Mouse (Mus musculus) lung, embryonic 15.5 days (tissue): Measurements from ENCODE around the gene Alppl2. TPM values are rescaled to one million over a fixed set of nuclear protein-coding genes. Genes with fewer than 3 reads are reported as not detected.
A peak's percentile ranks its signal among the peaks of the same experiment; 100 is the strongest.

Source experiments
- ATAC-seq: fragments of 200-750 bp; cut with Nextera tagmentation; 2 replicates; pipeline ENCODE4 v1.8.0; 2017; ENCODE audit warnings: moderate number of reproducible peaks, borderline replicate concordance; ENCODE audit not compliant: low FRiP score, low TSS enrichment; ENCODE audit errors: extremely low read depth
- H3K27ac ChIP-seq: fragments of 300-500 bp; sonication (generic); 2 replicates; pipeline ENCODE4 v1.5.1; 2015; ENCODE audit warnings: moderate library complexity, mild to moderate bottlenecking, inconsistent platforms
- H3K27me3 ChIP-seq: fragments of 300-500 bp; sonication (generic); 2 replicates; pipeline ENCODE4 v1.6.1; 2015; ENCODE audit warnings: inconsistent platforms
- H3K36me3 ChIP-seq: fragments of 300-500 bp; sonication (generic); 2 replicates; pipeline ENCODE4 v1.6.1; 2015; ENCODE audit warnings: inconsistent platforms
- H3K4me1 ChIP-seq: fragments of 300-500 bp; sonication (generic); 2 replicates; pipeline ENCODE4 v1.6.1; 2015; ENCODE audit warnings: inconsistent platforms
- H3K4me2 ChIP-seq: fragments of 300-500 bp; sonication (generic); 2 replicates; pipeline ENCODE4 v1.6.1; 2015; ENCODE audit warnings: inconsistent platforms, mild to moderate bottlenecking, moderate library complexity
- H3K4me3 ChIP-seq: fragments of 300-500 bp; sonication (generic); 2 replicates; pipeline ENCODE4 v1.5.1; 2015; ENCODE audit warnings: mild to moderate bottlenecking, inconsistent platforms
- H3K9ac ChIP-seq: fragments of 300-500 bp; sonication (generic); 2 replicates; pipeline ENCODE4 v1.6.1; 2015; ENCODE audit warnings: inconsistent platforms
- H3K9me3 ChIP-seq: fragments of 300-500 bp; sonication (generic); 2 replicates; pipeline ENCODE4 v1.6.1; 2016; ENCODE audit warnings: inconsistent platforms
- WGBS: fragments of 180-500 bp; shearing (Covaris S2); methylation state at CpG from one replicate; pipeline ENCODE4 v1.1.7; 2015; 5-methylcytosine and 5-hydroxymethylcytosine counted together
- polyA plus RNA-seq: library from polyadenylated mRNA; unstranded; fragments of >200 nt; fragmentation: Nextera tagmentation; extraction: Ambion mirVana; gene quantifications from 2 replicates; pipeline ENCODE4 v1.2.1, GENCODE M21; 2015

Gene Alppl2
- polyA plus RNA-seq = not detected in 2 replicates

DNA sequence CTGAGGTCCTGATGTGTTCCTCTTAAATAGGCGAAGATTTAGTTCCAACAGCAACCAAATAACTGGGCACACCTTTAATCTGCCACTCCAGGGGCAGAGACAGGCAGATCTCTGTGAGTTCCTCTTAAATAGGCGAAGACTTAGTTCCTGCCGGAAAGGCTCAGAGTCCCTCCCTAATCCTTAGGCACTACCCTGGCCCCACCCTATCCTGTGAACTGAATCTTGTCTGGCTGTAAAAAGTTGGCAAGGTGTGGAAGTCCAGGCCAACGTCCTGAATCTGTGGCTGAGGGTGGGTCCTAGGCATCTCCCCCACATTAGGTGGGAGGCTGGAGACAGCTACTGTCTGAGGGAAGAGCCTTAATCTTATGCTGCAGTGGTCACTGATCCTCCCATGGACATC lies at the start of gene Alppl2:
TSS of gene Alppl2 (minus strand) at position 101 of the 400 bp plus-strand sequence.
- no peak within 1 kb of the TSS for H3K27ac ChIP-seq
- no peak within 1 kb of the TSS for H3K4me2 ChIP-seq
- H3K27me3 ChIP-seq = no peaks in the 10 kb centered on the region
- no peak for ATAC-seq
- no peaks in the 10 kb centered on the region for H3K4me1 ChIP-seq
- no peaks in the 10 kb centered on the region for H3K9me3 ChIP-seq
- H3K4me3 ChIP-seq = no peak within 1 kb of the TSS
- no peaks in the 10 kb centered on the region for H3K36me3 ChIP-seq
- WGBS = 67% methylated on average over 4 of the region's 4 CpGs
- no peak within 1 kb of the TSS for H3K9ac ChIP-seq

DNA sequence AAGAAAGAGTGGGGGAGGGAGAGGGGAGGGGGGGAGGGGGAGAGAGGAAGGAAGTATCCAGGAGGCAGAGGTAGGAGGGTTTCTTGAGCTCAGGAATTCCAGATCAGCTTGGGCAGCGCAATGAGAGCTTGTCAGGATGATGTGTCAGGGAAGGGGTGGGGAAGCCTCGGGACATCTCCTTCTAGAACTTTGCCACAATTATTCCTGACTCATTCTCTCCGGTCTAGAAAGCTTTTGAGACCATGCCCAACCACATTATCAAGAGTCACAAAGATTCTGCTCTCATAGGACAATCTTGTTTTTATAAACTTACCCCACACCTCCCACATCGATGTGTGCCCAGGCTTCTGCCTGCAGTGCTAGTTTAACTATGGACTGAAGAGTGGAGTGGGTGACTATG lies 42.1 kb upstream of the Alppl2 start:
- Histone ChIP-seq H3K4me2 (no peak overlapping the region), H3K27ac (no peak overlapping the region), H3K27me3 (peaks cover 30% of the 10 kb centered on the region), H3K9me3 (no peaks in the 10 kb centered on the region), H3K4me3 (no peak overlapping the region), H3K9ac (no peak overlapping the region), H3K36me3 (no peaks in the 10 kb centered on the region), H3K4me1 (no peaks in the 10 kb centered on the region)
- WGBS = 72% methylated on average over 4 of the region's 4 CpGs
- ATAC-seq = no peak

DNA sequence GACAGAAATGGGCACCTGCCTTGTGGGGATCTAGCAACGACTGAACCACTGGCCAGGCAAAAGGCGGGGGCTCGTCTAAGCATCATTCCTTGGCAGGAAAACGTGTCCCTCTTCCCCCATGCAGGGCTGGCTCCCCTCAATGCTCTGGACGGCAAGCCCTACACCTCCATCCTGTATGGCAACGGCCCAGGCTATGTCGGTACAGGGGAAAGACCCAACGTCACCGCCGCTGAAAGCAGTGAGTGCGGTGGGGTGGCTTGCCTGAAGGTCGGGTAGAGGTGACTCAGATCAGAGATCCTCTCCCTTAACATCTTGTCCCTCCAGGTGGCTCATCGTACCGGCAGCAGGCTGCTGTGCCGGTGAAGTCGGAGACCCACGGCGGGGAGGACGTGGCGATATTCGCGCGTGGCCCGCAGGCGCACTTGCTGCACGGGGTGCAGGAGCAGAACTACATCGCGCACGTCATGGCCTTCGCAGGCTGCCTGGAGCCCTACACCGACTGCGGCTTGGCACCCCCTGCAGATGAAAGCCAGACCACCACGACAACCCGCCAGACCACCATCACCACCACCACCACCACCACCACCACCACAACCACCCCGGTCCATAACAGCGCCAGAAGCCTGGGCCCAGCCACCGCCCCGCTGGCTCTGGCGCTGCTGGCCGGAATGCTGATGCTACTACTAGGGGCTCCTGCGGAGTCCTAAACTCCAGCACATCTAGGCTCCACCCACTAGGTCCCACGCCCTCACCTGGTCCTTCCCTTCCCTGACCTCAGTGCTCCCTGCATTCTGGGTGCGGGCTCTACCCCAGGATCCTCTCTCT lies 37.7 kb upstream of the Alppl2 start:
- peaks cover 37% of the 10 kb centered on the region for H3K27me3 ChIP-seq
- H3K4me3 ChIP-seq = no peak overlapping the region
- no peaks in the 10 kb centered on the region for H3K4me1 ChIP-seq
- no peaks in the 10 kb centered on the region for H3K9me3 ChIP-seq
- WGBS = 11% methylated on average over 43 of the region's 43 CpGs
- H3K27ac ChIP-seq = no peak overlapping the region
- ATAC-seq = no peak
- H3K36me3 ChIP-seq = no peaks in the 10 kb centered on the region
- no peak overlapping the region for H3K9ac ChIP-seq
- H3K4me2 ChIP-seq = no peak overlapping the region

DNA sequence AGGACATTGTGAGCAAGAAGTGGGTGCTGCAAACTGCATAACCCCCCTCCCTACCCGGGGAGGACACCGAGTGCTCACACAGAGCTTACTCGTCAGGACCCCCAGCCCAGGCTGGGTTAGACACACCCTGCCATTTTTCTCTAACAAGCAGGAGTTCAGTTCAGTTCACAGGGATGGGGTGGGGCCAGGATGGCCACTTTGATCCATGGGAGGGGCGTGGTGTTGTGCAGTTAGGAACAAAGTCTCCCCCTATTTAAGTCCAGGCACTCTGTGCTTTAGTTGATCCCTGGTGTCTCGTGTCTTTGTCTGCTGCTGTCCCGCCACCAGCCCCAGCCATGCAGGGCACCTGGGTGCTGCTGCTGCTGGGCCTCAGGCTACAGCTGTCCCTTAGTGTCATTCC lies 34.9 kb upstream of the Alppl2 start, which contains the start of gene Akp3:
TSS of gene Akp3 (plus strand) at position 301 of the 400 bp plus-strand sequence.
- peaks cover 34% of the 10 kb centered on the region for H3K27me3 ChIP-seq
- H3K4me1 ChIP-seq = no peaks in the 10 kb centered on the region
- 87% methylated on average over 6 of the region's 6 CpGs for WGBS
- no peaks in the 10 kb centered on the region for H3K9me3 ChIP-seq
- H3K4me3 ChIP-seq = no peak within 1 kb of the TSS
- no peak for ATAC-seq
- H3K4me2 ChIP-seq = no peak within 1 kb of the TSS
- no peak within 1 kb of the TSS for H3K9ac ChIP-seq
- H3K36me3 ChIP-seq = no peaks in the 10 kb centered on the region
- H3K27ac ChIP-seq = no peak within 1 kb of the TSS

DNA sequence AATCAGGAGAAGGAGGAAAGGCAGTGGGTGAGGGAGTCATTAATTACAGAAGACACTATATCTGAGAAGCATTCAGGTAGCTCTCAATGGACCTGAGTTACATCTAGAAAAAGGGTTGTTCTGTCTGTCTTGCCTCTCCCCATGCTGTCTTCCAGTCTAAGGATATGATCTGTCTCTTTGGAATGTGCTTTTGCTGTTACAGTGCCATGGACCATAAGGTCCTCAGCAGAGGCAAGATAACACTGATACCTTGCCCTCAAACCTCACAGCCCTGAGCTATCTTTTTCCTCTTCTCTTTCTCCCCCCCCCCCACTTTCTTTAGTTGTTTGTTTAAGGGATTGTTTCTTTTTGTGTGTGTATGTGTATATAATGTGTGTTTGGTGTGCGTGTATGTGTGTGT lies 25.1 kb upstream of the Alppl2 start:
- H3K4me2 ChIP-seq = no peak overlapping the region
- WGBS = 61% methylated on average over 1 of the region's 1 CpGs
- no peak overlapping the region for H3K9ac ChIP-seq
- H3K27me3 ChIP-seq = no peaks in the 10 kb centered on the region
- no peaks in the 10 kb centered on the region for H3K9me3 ChIP-seq
- no peak overlapping the region for H3K27ac ChIP-seq
- no peaks in the 10 kb centered on the region for H3K36me3 ChIP-seq
- ATAC-seq = no peak
- no peaks in the 10 kb centered on the region for H3K4me1 ChIP-seq
- no peak overlapping the region for H3K4me3 ChIP-seq

DNA sequence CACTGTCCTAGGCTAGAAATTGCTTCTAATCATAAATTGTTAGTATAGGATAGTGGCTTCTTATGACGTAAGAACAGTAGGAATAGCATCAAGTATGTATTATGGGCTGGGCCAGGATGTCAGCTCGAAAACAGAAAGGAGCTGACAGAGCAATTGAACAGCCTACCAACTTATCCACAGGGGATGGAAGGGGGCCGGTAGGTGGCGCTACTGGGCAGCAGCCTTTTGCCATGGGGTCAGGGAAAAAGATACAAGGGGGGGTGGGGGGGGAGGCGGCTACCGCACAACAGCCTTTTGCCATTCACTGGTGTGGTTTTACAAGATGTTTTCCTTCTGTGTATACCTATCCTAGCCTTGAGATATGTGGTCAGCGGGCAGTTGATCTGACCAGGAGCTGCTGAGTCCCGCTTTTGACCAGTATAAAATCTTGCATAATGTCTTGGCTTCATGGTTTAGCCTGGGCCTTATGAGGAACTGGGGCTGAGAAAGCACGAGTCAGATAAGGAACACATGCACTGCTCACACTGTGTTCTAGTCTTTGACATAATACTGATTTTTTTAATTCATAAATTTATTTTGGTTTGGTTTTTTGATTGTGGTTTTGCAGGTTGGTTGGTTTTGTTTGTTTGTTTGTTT lies 22.1 kb upstream of the Alppl2 start:
- Histone ChIP-seq H3K27ac (no peak overlapping the region), H3K27me3 (no peaks in the 10 kb centered on the region), H3K4me3 (no peak overlapping the region), H3K9me3 (no peaks in the 10 kb centered on the region), H3K36me3 (no peaks in the 10 kb centered on the region), H3K9ac (no peak overlapping the region), H3K4me2 (no peak overlapping the region), H3K4me1 (no peaks in the 10 kb centered on the region)
- ATAC-seq = no peak
- WGBS = 37% methylated on average over 9 of the region's 9 CpGs

DNA sequence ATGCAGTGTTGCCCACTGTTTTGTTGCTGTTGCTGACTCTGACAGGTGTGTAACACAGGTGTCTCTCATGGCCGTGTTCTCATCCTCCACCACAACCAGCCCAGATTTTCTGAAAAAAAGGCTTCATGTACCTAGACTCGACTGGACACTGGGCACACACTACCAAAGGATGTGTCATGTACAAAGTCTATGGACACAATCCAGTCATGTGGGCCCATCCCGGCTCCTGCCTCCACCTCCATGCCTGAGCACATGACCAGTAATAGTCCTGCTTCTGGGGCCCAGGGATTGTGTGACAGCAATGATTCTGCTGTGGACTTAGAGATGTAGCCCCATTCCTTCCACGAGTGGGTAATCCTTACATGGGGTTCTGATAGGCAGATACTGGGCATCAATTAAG lies 18.8 kb upstream of the Alppl2 start:
- H3K27ac ChIP-seq = no peak overlapping the region
- H3K27me3 ChIP-seq = no peaks in the 10 kb centered on the region
- H3K4me1 ChIP-seq = no peaks in the 10 kb centered on the region
- no peaks in the 10 kb centered on the region for H3K36me3 ChIP-seq
- no peaks in the 10 kb centered on the region for H3K9me3 ChIP-seq
- H3K4me2 ChIP-seq = no peak overlapping the region
- no peak for ATAC-seq
- WGBS = 76% methylated on average over 4 of the region's 4 CpGs
- H3K4me3 ChIP-seq = no peak overlapping the region
- no peak overlapping the region for H3K9ac ChIP-seq

DNA sequence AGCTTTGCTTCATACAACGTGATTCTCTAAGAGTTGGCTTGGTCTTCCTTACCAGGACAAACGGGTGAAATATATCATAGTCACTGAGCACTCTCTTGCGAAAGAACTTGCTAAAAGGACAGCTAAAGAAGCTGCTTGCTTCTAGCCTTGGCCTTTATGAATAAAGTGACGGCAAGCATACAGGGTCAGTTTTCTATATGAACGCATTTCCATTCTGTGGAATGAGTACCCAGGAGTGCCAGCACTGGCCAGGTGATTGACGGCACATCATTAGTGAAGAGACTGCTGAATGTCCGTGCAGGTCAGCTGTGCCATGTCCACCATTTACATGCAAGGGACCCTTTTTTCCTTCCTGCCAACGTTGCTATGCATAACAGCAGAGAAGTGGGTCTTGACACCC lies 16.8 kb upstream of the Alppl2 start:
- no peak for ATAC-seq
- Histone ChIP-seq H3K4me3 (no peak overlapping the region), H3K4me2 (no peak overlapping the region), H3K9me3 (no peaks in the 10 kb centered on the region), H3K4me1 (no peaks in the 10 kb centered on the region), H3K27ac (no peak overlapping the region), H3K9ac (no peak overlapping the region), H3K27me3 (no peaks in the 10 kb centered on the region), H3K36me3 (no peaks in the 10 kb centered on the region)
- 62% methylated on average over 8 of the region's 8 CpGs for WGBS

DNA sequence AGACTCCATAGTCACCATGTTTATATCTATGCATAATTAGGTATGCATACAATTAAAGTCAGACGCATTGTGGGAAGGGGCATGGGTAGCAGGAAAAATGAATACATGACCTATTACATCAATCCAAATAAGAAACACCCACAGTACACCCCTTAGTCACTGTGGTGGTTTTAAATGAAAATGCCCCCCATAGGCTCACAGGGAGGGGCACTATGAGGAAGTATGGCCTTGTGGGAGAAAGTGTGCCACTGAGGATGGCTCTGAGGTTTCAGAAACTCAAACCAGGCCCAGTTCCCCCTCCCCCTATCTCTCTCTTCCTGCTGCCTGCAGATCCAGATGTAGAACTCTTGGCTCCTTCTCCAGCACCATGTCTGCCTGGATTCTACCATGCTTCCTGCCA lies 14.2 kb upstream of the Alppl2 start:
- Histone ChIP-seq H3K4me3 (no peak overlapping the region), H3K27ac (no peak overlapping the region), H3K4me1 (no peaks in the 10 kb centered on the region), H3K9me3 (no peaks in the 10 kb centered on the region), H3K9ac (no peak overlapping the region), H3K4me2 (no peak overlapping the region), H3K36me3 (no peaks in the 10 kb centered on the region), H3K27me3 (peaks cover 5% of the 10 kb centered on the region; the same call in 1 of the 2 replicates)
- 84% methylated on average over 1 of the region's 1 CpGs for WGBS
- no peak for ATAC-seq

DNA sequence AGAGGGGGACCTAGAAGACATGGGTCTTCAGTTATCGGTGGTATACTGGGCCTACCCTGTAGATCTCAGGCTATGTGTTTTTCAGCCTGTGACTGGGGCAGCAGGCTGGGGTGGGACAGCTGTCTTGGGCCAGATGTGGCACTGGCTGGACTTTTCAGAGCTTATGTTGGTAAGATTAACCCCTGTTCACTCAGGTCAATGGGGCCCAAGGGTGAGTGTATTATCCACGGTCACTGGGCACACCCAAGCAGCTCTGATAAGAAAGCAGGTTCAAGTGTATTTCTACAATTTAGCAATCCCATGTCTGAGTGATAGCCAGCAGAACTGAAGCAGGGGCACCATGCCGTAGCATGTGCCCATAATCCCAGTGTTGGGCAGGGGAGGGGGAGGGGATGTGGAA lies 12.4 kb upstream of the Alppl2 start:
- no peak overlapping the region for H3K27ac ChIP-seq
- no peaks in the 10 kb centered on the region for H3K9me3 ChIP-seq
- no peak overlapping the region for H3K4me3 ChIP-seq
- no peaks in the 10 kb centered on the region for H3K4me1 ChIP-seq
- no peak for ATAC-seq
- WGBS = 75% methylated on average over 3 of the region's 3 CpGs
- no peak overlapping the region for H3K4me2 ChIP-seq
- no peaks in the 10 kb centered on the region for H3K36me3 ChIP-seq
- peaks cover 6% of the 10 kb centered on the region; the same call in 1 of the 2 replicates for H3K27me3 ChIP-seq
- H3K9ac ChIP-seq = no peak overlapping the region

DNA sequence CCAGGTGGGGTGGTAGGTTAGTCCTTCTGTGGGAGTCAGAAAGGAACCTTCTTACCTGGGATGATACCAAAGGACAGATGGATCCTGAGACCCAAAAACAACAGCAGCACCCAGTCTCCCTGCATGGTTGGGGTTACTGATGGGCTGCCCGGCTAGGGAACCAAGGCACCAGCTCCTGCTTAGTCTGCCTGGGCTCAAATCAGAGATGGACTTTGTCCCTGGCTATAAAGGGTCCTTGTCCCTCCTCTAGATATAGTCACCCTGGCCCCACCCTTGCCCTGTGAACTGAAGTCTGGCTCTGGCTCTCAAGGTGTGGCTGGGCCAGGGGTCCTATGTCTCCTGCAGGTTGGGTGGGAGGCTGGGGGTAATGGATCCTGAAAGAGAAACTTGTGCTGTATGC lies 11.7 kb upstream of the Alppl2 start, which contains the start of gene Alpi:
TSS of gene Alpi (minus strand) at position 196 of the 400 bp plus-strand sequence.
- ATAC-seq = no peak
- WGBS = 89% methylated on average over 1 of the region's 1 CpGs
- Histone ChIP-seq H3K4me1 (no peaks in the 10 kb centered on the region), H3K9ac (no peak within 1 kb of the TSS), H3K27ac (no peak within 1 kb of the TSS), H3K27me3 (peaks cover 6% of the 10 kb centered on the region; the same call in 1 of the 2 replicates), H3K9me3 (no peaks in the 10 kb centered on the region), H3K36me3 (no peaks in the 10 kb centered on the region), H3K4me3 (no peak within 1 kb of the TSS), H3K4me2 (no peak within 1 kb of the TSS)

DNA sequence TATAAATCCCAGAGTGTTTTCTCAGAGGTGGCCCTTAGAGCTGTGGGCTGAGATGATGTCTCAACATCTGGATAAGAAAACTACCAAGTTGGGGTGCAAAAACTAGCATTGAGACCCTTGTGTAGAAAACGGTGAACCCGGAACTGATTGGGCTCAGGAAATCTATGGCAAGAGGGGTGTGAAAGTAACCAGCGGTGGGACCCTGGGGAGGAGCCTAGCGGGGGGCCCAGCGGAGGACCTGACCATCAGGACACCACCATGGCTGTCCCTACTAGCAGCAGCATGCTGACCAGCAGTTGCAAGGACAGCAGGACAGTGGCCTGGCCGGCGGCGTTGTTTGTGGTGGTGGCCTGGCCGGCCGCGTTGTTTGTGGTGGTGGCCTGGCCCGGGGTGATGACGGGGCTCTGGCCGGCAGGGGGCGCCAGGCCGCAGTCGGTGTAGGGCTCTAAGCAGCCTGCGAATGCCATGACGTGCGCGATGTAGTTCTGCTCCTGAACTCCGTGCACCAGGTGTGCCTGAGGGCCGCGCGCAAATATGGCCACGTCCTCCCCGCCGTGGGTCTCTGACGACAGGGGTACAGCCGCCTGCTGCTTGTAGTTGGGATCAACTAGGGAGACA lies 8.7 kb upstream of the Alppl2 start:
- 15% methylated on average over 30 of the region's 30 CpGs for WGBS
- ATAC-seq = peak; percentile 42; the same call in 1 of the 2 replicates
- Histone ChIP-seq H3K27me3 (peaks cover 6% of the 10 kb centered on the region; the same call in 1 of the 2 replicates), H3K9me3 (no peaks in the 10 kb centered on the region), H3K4me3 (no peak overlapping the region), H3K4me1 (no peaks in the 10 kb centered on the region), H3K36me3 (no peaks in the 10 kb centered on the region), H3K4me2 (peak overlapping the region; percentile 28), H3K9ac (no peak overlapping the region), H3K27ac (no peak overlapping the region)
